Mouse (Mus musculus) hindbrain, embryonic 11.5 days (tissue): ENCODE measurements around the gene Pakap. TPM values are rescaled to one million over a fixed set of nuclear protein-coding genes. Genes with fewer than 3 reads are reported as not detected.

Experiments
- ATAC-seq: fragments of 200-750 bp; cut with Nextera tagmentation; 2 replicates; pipeline ENCODE4 v1.8.0; 2017; ENCODE audit warnings: mild to moderate bottlenecking, moderate TSS enrichment, moderate library complexity; ENCODE audit not compliant: low FRiP score
- DNase-seq: peaks from one replicate; pipeline ENCODE4 v3.0.0-alpha.2; 2015; ENCODE audit warnings: low spot score
- H3K27ac ChIP-seq: fragments of 300-500 bp; sonication (generic); 2 replicates; pipeline ENCODE4 v1.5.1; 2014; ENCODE audit warnings: mild to moderate bottlenecking, low read depth, low read length
- H3K27me3 ChIP-seq: fragments of 300-500 bp; sonication (generic); 2 replicates; pipeline ENCODE4 v1.6.1; 2014; ENCODE audit warnings: mild to moderate bottlenecking, low read length, moderate library complexity, mixed read lengths; ENCODE audit not compliant: control insufficient read depth, insufficient read depth
- H3K36me3 ChIP-seq: fragments of 300-500 bp; sonication (generic); 2 replicates; pipeline ENCODE4 v1.6.1; 2014; ENCODE audit warnings: mild to moderate bottlenecking, low read length, moderate library complexity, mixed read lengths; ENCODE audit not compliant: control insufficient read depth, insufficient read depth
- H3K4me1 ChIP-seq: fragments of 300-500 bp; sonication (generic); replicated peaks from 2 replicates; pipeline ENCODE4 v1.6.1; 2014; ENCODE audit warnings: low read length, mixed read lengths; ENCODE audit not compliant: control insufficient read depth, insufficient read depth
- H3K4me2 ChIP-seq: fragments of 300-500 bp; sonication (generic); replicated peaks from 2 replicates; pipeline ENCODE4 v1.6.1; 2014; ENCODE audit warnings: mild to moderate bottlenecking, low read depth, low read length
- H3K4me3 ChIP-seq: fragments of 300-500 bp; sonication (generic); 2 replicates; pipeline ENCODE4 v1.5.1; 2014; ENCODE audit warnings: low read depth, low read length
- H3K9ac ChIP-seq: fragments of 300-500 bp; sonication (generic); 2 replicates; pipeline ENCODE4 v1.6.1; 2014; ENCODE audit warnings: low read depth, low read length
- H3K9me3 ChIP-seq: fragments of 300-500 bp; sonication (generic); 2 replicates; pipeline ENCODE4 v1.6.1; 2016; ENCODE audit warnings: low read length; ENCODE audit not compliant: control insufficient read depth
- WGBS: fragments of 180-500 bp; shearing (Covaris S2); extraction: QIAGEN DNeasy Blood & Tissue Kit; methylation state at CpG from one replicate; pipeline ENCODE4 v1.1.7; 2014; 5-methylcytosine and 5-hydroxymethylcytosine counted together
- polyA plus RNA-seq: library from polyadenylated mRNA; unstranded; fragments of >200 nt; fragmentation: Nextera tagmentation; extraction: Ambion mirVana; gene quantifications from 2 replicates; pipeline ENCODE4 v1.2.1, GENCODE M21; 2014

Pakap gene
- polyA plus RNA-seq, 1 experiment from 2014 or later, result 24.7 TPM

DNA sequence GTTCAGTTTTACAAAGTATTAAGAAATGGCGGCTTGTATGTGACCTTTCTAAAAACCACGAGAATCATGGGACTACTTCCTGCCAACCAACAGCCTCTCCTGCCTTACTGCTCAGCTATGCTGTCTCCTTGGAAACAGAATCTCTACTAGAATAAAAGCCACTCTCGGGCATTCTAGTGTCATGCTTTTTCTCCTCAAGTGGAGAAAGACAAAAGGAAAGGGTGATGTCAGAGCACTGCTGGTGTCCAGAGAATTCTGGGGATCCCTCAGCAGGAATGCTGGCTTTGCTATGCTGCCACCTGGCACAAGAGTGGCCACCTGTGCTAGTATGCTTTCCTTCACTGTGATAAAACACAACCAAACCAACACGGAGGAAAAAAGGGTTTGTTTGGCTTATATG is 92.5 kb downstream of the Pakap start:
- DNase-seq (peak; percentile 36), ATAC-seq (peak; percentile 66; the same call in 1 of the 2 replicates)
- Histone ChIP-seq H3K27me3 (no peaks in the 10 kb centered on the region), H3K36me3 (no peaks in the 10 kb centered on the region), H3K9me3 (no peaks in the 10 kb centered on the region), H3K4me1 (peaks cover 3% of the 10 kb centered on the region; the same call in 1 of the 2 replicates), H3K9ac (no peak overlapping the region), H3K4me2 (no peak overlapping the region), H3K4me3 (no peak overlapping the region), H3K27ac (no peak overlapping the region)
- 20% methylated on average over 4 of the region's 4 CpGs for WGBS

GRCm38 (mm10) chr4:57666101-57666500 is 98.1 kb downstream of the Pakap start:
- WGBS, result 75% methylated on average over 3 of the region's 3 CpGs
- no peak for DNase-seq
- ATAC-seq, result no peak
- no peaks in the 10 kb centered on the region for H3K4me1 ChIP-seq
- H3K4me2 ChIP-seq, result no peak overlapping the region
- H3K4me3 ChIP-seq, result no peak overlapping the region
- H3K9ac ChIP-seq, result no peak overlapping the region
- H3K27me3 ChIP-seq, result no peaks in the 10 kb centered on the region
- H3K9me3 ChIP-seq, result no peaks in the 10 kb centered on the region
- H3K27ac ChIP-seq, result no peak overlapping the region
- H3K36me3 ChIP-seq, result no peaks in the 10 kb centered on the region

GRCm38 (mm10) chr4:57670813-57671469 is 103.0 kb downstream of the Pakap start:
- DNase-seq (no peak), ATAC-seq (no peak)
- peaks cover 4% of the 10 kb centered on the region; the same call in 1 of the 2 replicates for H3K4me1 ChIP-seq
- no peak overlapping the region for H3K27ac ChIP-seq
- no peaks in the 10 kb centered on the region for H3K27me3 ChIP-seq
- no peak overlapping the region for H3K9ac ChIP-seq
- no peaks in the 10 kb centered on the region for H3K36me3 ChIP-seq
- H3K4me2 ChIP-seq, result no peak overlapping the region
- H3K9me3 ChIP-seq, result no peaks in the 10 kb centered on the region
- H3K4me3 ChIP-seq, result no peak overlapping the region
- WGBS, result 78% methylated on average over 7 of the region's 7 CpGs

- 83% methylated on average over 4 of the region's 4 CpGs for WGBS
Observed at GRCm38 (mm10) chr4:57672541-57672940, 104.6 kb downstream of the Pakap start.

GRCm38 (mm10) chr4:57672996-57673906 is 105.3 kb downstream of the Pakap start:
- 13% methylated on average over 12 of the region's 12 CpGs for WGBS
- ATAC-seq (peak; percentile 64), DNase-seq (peak; percentile 95)
- Histone ChIP-seq H3K9me3 (no peaks in the 10 kb centered on the region), H3K27me3 (no peaks in the 10 kb centered on the region), H3K4me1 (peaks cover 4% of the 10 kb centered on the region; the same call in 1 of the 2 replicates), H3K4me2 (peak overlapping the region; percentile 29), H3K36me3 (no peaks in the 10 kb centered on the region), H3K9ac (peak overlapping the region; percentile 56; the same call in 1 of the 2 replicates), H3K27ac (no peak overlapping the region), H3K4me3 (0 out of 2 replicates have a peak overlapping the region, but pooled peaks have one; percentile 14)

More at GRCm38 (mm10) chr4:57672541-57672940, 104.6 kb downstream of the Pakap start:
- Histone ChIP-seq H3K9ac (no peak overlapping the region), H3K4me3 (no peak overlapping the region), H3K27ac (no peak overlapping the region), H3K27me3 (no peaks in the 10 kb centered on the region), H3K9me3 (no peaks in the 10 kb centered on the region), H3K4me1 (peaks cover 4% of the 10 kb centered on the region; the same call in 1 of the 2 replicates), H3K36me3 (no peaks in the 10 kb centered on the region), H3K4me2 (no peak overlapping the region)
- ATAC-seq (no peak), DNase-seq (no peak)

DNA sequence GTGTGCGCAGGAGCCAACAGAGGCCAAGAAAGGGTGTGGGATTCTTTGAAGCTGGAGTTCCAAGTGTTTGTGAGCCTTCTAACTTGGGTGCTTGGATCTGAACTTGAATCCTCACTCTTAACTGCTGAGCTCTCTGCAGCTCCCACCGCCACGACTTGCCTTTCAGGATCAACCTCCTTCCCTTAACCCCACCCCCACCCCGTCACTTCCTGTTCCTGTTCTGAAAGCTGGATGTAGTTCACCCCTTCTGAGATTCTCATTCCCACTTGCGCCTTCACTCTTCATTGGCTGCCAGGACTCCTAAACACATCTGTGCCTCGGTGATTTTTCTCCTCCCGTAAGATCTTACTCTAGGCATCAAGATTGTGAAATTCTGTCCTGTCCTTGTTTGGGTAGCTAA is 106.4 kb downstream of the Pakap start:
- H3K9me3 ChIP-seq, result no peaks in the 10 kb centered on the region
- DNase-seq, result no peak
- 82% methylated on average over 7 of the region's 7 CpGs for WGBS
- no peak for ATAC-seq
- no peak overlapping the region for H3K4me3 ChIP-seq
- H3K4me2 ChIP-seq, result no peak overlapping the region
- H3K27ac ChIP-seq, result no peak overlapping the region
- H3K4me1 ChIP-seq, result peaks cover 4% of the 10 kb centered on the region; the same call in 1 of the 2 replicates
- no peaks in the 10 kb centered on the region for H3K36me3 ChIP-seq
- H3K27me3 ChIP-seq, result no peaks in the 10 kb centered on the region
- no peak overlapping the region for H3K9ac ChIP-seq

DNA sequence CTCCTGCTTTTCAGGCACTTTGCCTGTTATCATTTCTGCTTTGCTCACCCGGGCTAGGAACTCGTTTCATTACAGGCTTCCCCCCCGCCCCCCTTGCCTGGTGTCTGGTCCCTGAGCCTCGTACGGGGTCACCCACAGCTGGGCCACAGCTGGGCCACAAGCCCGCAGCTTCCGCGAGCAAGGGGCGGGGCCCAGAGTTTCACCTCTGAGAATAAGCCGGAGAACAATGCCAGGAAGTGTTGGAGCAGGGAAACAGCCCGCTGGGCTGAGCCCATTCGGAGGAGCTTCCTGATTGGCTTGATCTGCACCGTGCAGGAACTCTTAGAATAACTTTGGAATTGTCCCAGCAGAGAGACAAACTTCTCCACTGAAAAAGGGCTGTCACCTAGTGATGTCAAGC is 107.4 kb downstream of the Pakap start:
- peak; percentile 67; the same call in 1 of the 2 replicates for ATAC-seq
- H3K9me3 ChIP-seq, result no peaks in the 10 kb centered on the region
- no peaks in the 10 kb centered on the region for H3K27me3 ChIP-seq
- under 1% methylated on average over 13 of the region's 13 CpGs for WGBS
- H3K4me2 ChIP-seq, result peak overlapping the region; percentile 21
- H3K27ac ChIP-seq, result no peak overlapping the region
- H3K9ac ChIP-seq, result peak overlapping the region; percentile 17; the same call in 1 of the 2 replicates
- H3K4me1 ChIP-seq, result peaks cover 4% of the 10 kb centered on the region; the same call in 1 of the 2 replicates
- H3K4me3 ChIP-seq, result no peak overlapping the region
- peak; percentile 62 for DNase-seq
- H3K36me3 ChIP-seq, result no peaks in the 10 kb centered on the region

DNA sequence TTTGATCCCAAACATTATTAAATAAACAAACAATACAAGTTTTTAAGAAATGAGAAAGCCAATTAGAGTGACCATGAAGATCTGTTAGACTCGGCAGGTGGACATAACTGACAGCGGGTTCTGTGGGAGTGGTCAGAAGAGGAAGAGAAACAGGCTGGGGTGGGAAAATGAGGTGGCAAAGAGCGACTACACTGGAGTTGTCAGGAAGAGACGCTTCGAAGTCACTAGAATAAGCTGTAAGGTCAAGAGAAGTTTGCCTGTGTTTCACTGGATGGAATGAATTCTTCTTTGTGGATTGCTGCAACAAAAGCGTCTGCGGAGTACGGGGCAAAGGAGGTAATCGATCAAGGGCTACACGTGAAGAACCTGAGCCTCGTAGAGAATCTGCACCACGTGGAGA is 109.9 kb downstream of the Pakap start:
- WGBS, result 91% methylated on average over 12 of the region's 12 CpGs

More for the DNA sequence above, 109.9 kb downstream of the Pakap start:
- Histone ChIP-seq H3K27me3 (no peaks in the 10 kb centered on the region), H3K4me2 (no peak overlapping the region), H3K27ac (no peak overlapping the region), H3K9ac (no peak overlapping the region), H3K9me3 (no peaks in the 10 kb centered on the region), H3K36me3 (no peaks in the 10 kb centered on the region), H3K4me3 (no peak overlapping the region), H3K4me1 (peaks cover 4% of the 10 kb centered on the region; the same call in 1 of the 2 replicates)
- DNase-seq (no peak), ATAC-seq (no peak)
